Mouse (Mus musculus) liver, adult 2 months (tissue): ENCODE results near the gene Axin1. TPM values are rescaled to one million over a fixed set of nuclear protein-coding genes. Genes with fewer than 3 reads are reported as not detected.

ENCODE experiments used
- DNase-seq: peaks from one replicate; pipeline ENCODE4 v3.0.0-alpha.2; 2011; ENCODE audit warnings: low read depth, low spot score; ENCODE audit errors: extremely low read depth
- H3K27ac ChIP-seq: fragments of 200-500 bp; replicated peaks from 2 replicates; pipeline ENCODE4 v1.5.1; 2012; ENCODE audit warnings: low read depth, mild to moderate bottlenecking, control low read depth, inconsistent platforms, low read length; ENCODE audit not compliant: insufficient read depth
- H3K27me3 ChIP-seq: fragments of 200-500 bp; 2 replicates; pipeline ENCODE4 v1.6.1; 2012; ENCODE audit warnings: mild to moderate bottlenecking, moderate library complexity, low read length, inconsistent platforms; ENCODE audit not compliant: control insufficient read depth, insufficient read depth
- H3K36me3 ChIP-seq: fragments of 200-500 bp; 2 replicates; pipeline ENCODE4 v1.6.1; 2012; ENCODE audit warnings: low read length, inconsistent platforms; ENCODE audit not compliant: control insufficient read depth, insufficient read depth
- H3K4me1 ChIP-seq: fragments of 200-500 bp; 2 replicates; pipeline ENCODE4 v1.6.1; 2011; ENCODE audit warnings: low read length; ENCODE audit not compliant: control insufficient read depth, insufficient read depth
- H3K4me3 ChIP-seq: fragments of 200-500 bp; 2 replicates; pipeline ENCODE4 v1.5.1; 2011; ENCODE audit warnings: low read depth, mild to moderate bottlenecking, control low read depth, low read length, moderate library complexity; ENCODE audit not compliant: insufficient read depth
- H3K79me2 ChIP-seq: fragments of 200-500 bp; 2 replicates; pipeline ENCODE4 v1.6.1; 2012; ENCODE audit warnings: inconsistent platforms, mild to moderate bottlenecking, low read length, moderate library complexity; ENCODE audit not compliant: control insufficient read depth, insufficient read depth
- H3K9ac ChIP-seq: fragments of 200-500 bp; 2 replicates; pipeline ENCODE4 v1.6.1; 2012; ENCODE audit warnings: low read depth, mild to moderate bottlenecking, control low read depth, inconsistent platforms, low read length
- CTCF ChIP-seq: fragments of 200-500 bp; IDR thresholded peaks from 2 replicates; pipeline ENCODE4 v1.5.1; 2011; ENCODE audit warnings: low read depth, low read length, control low read depth
- POLR2A ChIP-seq: fragments of 200-500 bp; IDR thresholded peaks from 2 replicates; pipeline ENCODE4 v1.6.1; 2011; ENCODE audit warnings: low read length, control low read depth; ENCODE audit not compliant: insufficient read depth; ENCODE audit errors: extremely low read depth
- WGBS: fragments of 180-500 bp; shearing (Covaris S2); methylation state at CpG from one replicate; pipeline ENCODE4 v1.1.7; 2018; 5-methylcytosine and 5-hydroxymethylcytosine counted together
- polyA plus RNA-seq: library from polyadenylated mRNA; depleted of rRNA; stranded (reverse); fragments of >200 nt; gene quantifications from 2 replicates; pipeline ENCODE4 v1.2.3, GENCODE M21; 2012
- total RNA-seq: library from RNA; depleted of rRNA; stranded (reverse); fragments of >200 nt; gene quantifications from 2 replicates; pipeline ENCODE4 v1.2.3, GENCODE M21; 2014

The Axin1 gene
- total and polyA plus RNA-seq, 2 experiments: 8.4 to 8.9 TPM

DNA sequence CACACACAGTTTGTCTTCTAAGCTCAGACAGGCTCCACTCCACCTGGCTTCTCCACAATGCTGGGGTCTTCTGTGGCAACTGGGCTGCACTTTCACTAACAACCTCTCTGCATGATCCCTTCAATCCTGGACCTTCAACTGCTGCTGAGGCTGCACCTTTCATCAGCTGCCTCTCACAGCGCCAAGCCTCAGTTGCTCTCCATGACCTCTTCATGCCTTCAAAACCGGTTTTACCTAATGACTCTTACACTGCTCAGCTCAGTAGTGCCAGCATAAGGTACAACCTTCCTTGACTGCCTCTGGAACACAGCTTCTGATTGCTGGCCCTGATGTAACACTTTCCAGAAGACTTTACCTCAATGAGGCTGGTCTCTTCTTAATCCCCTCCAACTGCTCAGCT is 83.0 kb downstream of the Axin1 start:
- Histone ChIP-seq H3K27me3 (no peaks in the 10 kb centered on the region), H3K4me3 (no peak overlapping the region), H3K79me2 (no peaks in the 10 kb centered on the region), H3K9ac (no peak overlapping the region), H3K36me3 (peaks cover 2% of the 10 kb centered on the region; the same call in 1 of the 2 replicates), H3K27ac (no peak overlapping the region), H3K4me1 (no peaks in the 10 kb centered on the region)
- TF ChIP-seq POLR2A: no peak
- TF ChIP-seq CTCF: no peak
- 88% methylated on average over 2 of the region's 2 CpGs for WGBS
- no peak for DNase-seq

DNA sequence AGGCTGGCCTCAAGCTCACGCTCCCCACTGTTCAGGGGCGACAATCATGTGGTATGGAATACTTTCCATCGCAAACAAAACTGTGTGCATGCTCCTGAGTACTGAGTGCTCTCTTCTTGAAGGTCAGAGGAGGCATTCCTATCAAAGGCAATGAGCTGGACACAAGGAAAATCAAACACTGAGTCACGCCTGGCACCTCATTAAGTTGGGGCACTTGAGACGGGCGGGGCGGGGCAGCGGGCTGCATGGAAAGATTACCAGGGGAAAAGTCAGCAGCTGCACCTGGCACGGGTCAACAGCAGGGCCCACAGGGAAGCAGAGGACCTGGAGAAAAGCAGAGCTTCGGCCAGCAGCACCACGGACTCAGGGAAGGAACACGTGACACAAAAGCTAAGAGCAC is 86.7 kb downstream of the Axin1 start:
- Histone ChIP-seq H3K9ac (no peak overlapping the region), H3K27me3 (no peaks in the 10 kb centered on the region), H3K36me3 (no peaks in the 10 kb centered on the region), H3K79me2 (peaks cover 7% of the 10 kb centered on the region; the same call in 1 of the 2 replicates), H3K4me3 (no peak overlapping the region), H3K27ac (no peak overlapping the region), H3K4me1 (no peaks in the 10 kb centered on the region)
- TF ChIP-seq POLR2A (no peak), CTCF (no peak)
- DNase-seq: no peak
- WGBS: 93% methylated on average over 12 of the region's 12 CpGs

DNA sequence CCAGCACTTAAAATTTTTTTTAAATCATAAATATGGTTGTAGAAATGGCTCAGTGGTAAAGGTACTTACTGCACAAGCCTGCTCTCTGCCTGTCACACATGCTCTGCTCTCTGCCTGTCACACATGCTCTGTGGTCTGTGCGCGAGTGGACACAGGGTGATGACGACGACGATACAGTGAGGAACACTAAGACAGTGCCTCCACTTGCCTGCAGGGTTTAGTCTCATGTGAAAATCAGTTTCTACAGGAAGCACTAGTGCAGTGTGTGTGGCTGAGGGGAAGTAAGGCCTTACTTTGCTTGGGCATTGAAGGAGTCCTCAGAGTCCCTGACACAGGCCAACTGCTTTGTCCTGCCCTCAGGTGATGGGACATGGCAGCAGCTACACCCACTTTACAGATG is 91.3 kb downstream of the Axin1 start:
- H3K9ac ChIP-seq: no peak overlapping the region
- no peak overlapping the region for H3K27ac ChIP-seq
- no peaks in the 10 kb centered on the region for H3K4me1 ChIP-seq
- H3K27me3 ChIP-seq: no peaks in the 10 kb centered on the region
- peaks cover 20% of the 10 kb centered on the region; the same call in 1 of the 2 replicates for H3K79me2 ChIP-seq
- H3K4me3 ChIP-seq: no peak overlapping the region
- 92% methylated on average over 5 of the region's 5 CpGs for WGBS
- no peaks in the 10 kb centered on the region for H3K36me3 ChIP-seq
- TF ChIP-seq POLR2A (no peak), CTCF (no peak)
- no peak for DNase-seq

DNA sequence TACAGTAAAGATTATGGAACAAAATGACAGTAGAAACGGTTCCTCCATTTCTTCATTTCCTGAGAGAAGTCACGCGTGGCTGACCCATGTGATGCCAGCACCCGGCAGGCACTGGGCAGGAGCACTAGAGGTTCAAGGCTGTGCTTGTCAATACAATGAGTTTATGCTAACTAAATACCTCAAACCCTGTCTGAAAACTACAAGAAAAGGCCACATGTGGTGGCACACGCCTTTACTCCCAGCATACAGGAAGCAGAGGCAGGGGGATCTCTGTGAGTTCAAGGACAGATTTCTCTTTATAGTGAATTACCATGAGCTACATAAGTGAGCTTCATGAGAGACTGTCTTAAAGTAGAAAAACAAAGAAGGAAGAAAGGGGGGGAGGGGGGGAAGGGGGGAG is 92.7 kb downstream of the Axin1 start:
- WGBS: 81% methylated on average over 5 of the region's 5 CpGs
- no peak for DNase-seq
- Histone ChIP-seq H3K27me3 (no peaks in the 10 kb centered on the region), H3K36me3 (no peaks in the 10 kb centered on the region), H3K4me3 (no peak overlapping the region), H3K4me1 (no peaks in the 10 kb centered on the region), H3K9ac (no peak overlapping the region), H3K79me2 (peaks cover 24% of the 10 kb centered on the region; the same call in 1 of the 2 replicates), H3K27ac (no peak overlapping the region)
- no peak for TF ChIP-seq CTCF
- TF ChIP-seq POLR2A: no peak

DNA sequence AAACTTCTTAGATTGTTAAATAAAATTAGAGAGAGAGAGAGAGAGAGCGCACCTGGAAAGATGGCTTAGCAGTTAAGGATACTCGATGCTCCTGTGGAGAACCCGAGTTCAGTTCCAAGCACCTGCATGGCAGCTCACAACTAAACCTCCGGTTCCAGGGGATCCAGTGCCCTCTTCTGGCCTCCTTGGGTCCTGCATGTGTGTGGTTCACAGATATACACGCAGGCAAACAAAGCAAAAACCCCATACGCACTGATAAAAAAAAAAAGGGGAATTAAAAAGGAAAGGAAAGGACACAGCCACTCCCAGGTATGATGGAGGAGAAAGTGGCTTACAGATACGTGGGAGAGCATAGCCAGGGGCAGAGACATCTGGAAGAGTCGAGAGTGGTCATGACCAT is 94.4 kb downstream of the Axin1 start:
- no peak overlapping the region for H3K9ac ChIP-seq
- 87% methylated on average over 8 of the region's 8 CpGs for WGBS
- no peak overlapping the region for H3K27ac ChIP-seq
- TF ChIP-seq CTCF (peak; percentile 63), POLR2A (no peak)
- peaks cover 24% of the 10 kb centered on the region; the same call in 1 of the 2 replicates for H3K79me2 ChIP-seq
- no peaks in the 10 kb centered on the region for H3K4me1 ChIP-seq
- no peaks in the 10 kb centered on the region for H3K27me3 ChIP-seq
- no peak for DNase-seq
- no peak overlapping the region for H3K4me3 ChIP-seq
- no peaks in the 10 kb centered on the region for H3K36me3 ChIP-seq

DNA sequence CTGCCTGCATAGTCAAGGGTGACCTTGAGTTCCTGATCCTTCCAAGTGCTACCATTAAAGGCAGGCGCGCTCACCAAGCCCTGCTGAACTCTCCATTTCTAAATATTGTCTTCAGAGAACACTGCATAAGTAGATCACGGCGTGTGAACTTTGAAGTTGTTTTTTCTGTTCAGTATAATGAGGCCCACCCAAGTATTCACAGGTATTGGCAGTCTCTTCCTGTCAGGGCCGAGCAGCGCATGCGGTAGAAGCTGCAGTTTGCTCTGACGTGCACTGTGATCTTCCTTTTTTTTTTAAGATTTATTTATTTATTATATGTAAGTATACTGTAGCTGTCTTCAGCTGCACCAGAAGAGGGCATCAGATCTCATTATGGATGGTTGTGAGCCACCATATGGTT is 95.9 kb downstream of the Axin1 start:
- DNase-seq: no peak
- Histone ChIP-seq H3K36me3 (no peaks in the 10 kb centered on the region), H3K27me3 (no peaks in the 10 kb centered on the region), H3K27ac (no peak overlapping the region), H3K4me3 (no peak overlapping the region), H3K79me2 (peaks cover 22% of the 10 kb centered on the region; the same call in 1 of the 2 replicates), H3K9ac (no peak overlapping the region), H3K4me1 (no peaks in the 10 kb centered on the region)
- WGBS: 89% methylated on average over 8 of the region's 8 CpGs
- TF ChIP-seq CTCF: no peak
- TF ChIP-seq POLR2A: no peak
